Mouse (Mus musculus): ENCODE results near the gene Rc3h1. TPM values are rescaled to one million over a fixed set of nuclear protein-coding genes. Genes with fewer than 3 reads are reported as not detected.
"Not testable (repeated sequence)": the region's sequence is repeated elsewhere in the genome, so short reads cannot be mapped to it uniquely, and the experiment has no call there.

Gene Rc3h1
- total RNA-seq, 2 experiments from 2014 or later = 37.6 to 43.2 TPM

GRCm38 (mm10) chr1:160931320-160931719, 25.1 kb downstream of the Rc3h1 start:
- intact Hi-C loops (cut with DNase I) = loop anchor here (5.0 kb wide), 1 partner anchor 139 kb away; the partner anchor contains the start of gene Rabgap1l
- no peak for DNase-seq (ENCODE audit: extremely low spot score in 1 of 2, low spot score in 2 of 2)

GRCm38 (mm10) chr1:160933896-160934482, 27.8 kb downstream of the Rc3h1 start:
- intact Hi-C loops (cut with DNase I) = loop anchor here (2.0 to 5.0 kb wide), 2 partner anchors 142 to 191 kb away; partner anchors contain the start of gene Rabgap1l
- DNase-seq (ENCODE audit: extremely low spot score in 1 of 2, low spot score in 2 of 2) = no peak

DNA sequence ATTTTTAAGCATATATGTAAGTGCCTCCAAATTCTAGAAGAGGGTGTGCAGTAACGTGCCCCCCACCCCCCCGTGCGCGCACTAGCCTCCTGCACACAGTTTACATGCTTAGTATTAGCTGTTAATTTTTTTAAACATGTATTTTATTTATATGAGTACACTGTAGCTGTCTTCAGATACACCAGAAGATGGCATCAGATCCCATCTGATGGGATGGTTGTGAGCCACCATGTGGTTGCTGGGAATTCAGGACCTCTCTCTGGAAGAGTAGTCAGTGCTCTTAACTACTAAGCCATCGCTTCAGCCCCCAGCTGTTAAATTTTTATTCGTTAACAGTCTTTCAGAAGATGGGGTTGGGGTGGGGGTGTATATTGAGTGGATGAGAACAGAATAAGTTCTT, 29.3 kb downstream of the Rc3h1 start:
- intact Hi-C loops (cut with DNase I) = loop anchor here (2.0 kb wide), 1 partner anchor 193 kb away; no protein-coding TSS in a partner anchor
- DNase-seq (ENCODE audit: extremely low spot score in 1 of 2, low spot score in 2 of 2) = no peak

- intact Hi-C loops (cut with DNase I) = no loop called here
- DNase-seq (ENCODE audit: extremely low spot score in 1 of 2, low spot score in 2 of 2) = no peak
Measured at GRCm38 (mm10) chr1:160963199-160963598, 57.0 kb downstream of the Rc3h1 start.

DNA sequence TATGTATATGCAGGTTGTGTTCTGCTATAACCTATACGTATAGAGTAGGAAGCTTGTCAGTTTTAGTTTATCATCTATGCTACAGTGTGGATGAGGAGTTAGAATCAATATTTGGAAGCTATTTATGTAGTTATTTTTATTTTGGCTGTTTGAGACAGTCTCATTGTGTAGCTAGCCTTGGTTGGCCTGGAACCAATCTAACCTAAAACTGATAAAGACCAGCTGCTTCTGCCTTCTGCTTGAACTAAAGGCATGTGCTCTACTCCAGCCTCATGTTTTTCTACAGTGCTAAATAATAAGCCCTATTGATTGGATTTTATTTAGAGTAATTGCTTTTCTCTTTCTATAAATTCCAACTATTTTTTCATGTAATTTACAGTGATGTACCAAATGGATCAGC, 61.0 kb downstream of the Rc3h1 start:
- no peak for DNase-seq (ENCODE audit: extremely low spot score in 1 of 2, low spot score in 2 of 2)
- intact Hi-C loops (cut with DNase I) = no loop called here

- no peak for DNase-seq (ENCODE audit: extremely low spot score in 1 of 2, low spot score in 2 of 2)
- intact Hi-C loops (cut with DNase I) = no loop called here
Measured at GRCm38 (mm10) chr1:160968643-160969042, 62.4 kb downstream of the Rc3h1 start.

DNA sequence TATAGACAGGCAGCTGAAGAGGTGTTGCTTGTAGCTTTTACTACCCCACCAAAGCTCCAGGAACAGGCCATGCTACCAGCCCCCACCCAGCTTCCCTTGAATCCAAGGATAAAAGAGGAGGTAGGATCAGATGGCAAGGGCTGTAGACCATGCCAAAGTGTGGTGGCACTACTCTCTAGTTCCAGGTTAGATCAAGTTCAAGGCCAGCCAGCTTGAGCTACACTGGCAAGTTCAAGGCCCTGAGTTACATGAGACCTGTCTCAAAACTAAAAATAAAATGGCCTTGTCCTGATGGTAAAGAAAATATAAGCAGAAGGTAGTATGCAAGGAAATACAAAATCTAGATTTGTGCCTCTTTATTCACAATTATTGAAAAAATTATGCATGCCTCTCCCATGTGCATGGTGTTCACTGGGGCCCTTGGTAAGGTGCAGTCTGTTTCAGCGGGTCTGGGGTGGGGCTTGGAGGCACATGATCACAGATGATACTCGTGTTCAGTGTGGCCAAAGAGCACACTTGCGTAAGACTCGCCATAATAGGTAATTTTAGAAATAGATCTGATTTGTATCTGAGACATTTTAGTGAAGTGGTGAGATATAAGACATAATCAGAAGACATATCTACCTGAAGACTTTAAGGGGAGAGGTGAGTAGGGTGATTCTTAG, 72.0 kb downstream of the Rc3h1 start, which contains the start of gene Serpinc1:
TSS of gene Serpinc1 (plus strand) at position 515 of the 665 bp plus-strand sequence.
- DNase-seq (ENCODE audit: extremely low spot score in 1 of 2, low spot score in 2 of 2) = no peak
- intact Hi-C loops (cut with DNase I) = loop anchor here (5.0 kb wide), 1 partner anchor 44 kb away; no protein-coding TSS in a partner anchor

GRCm38 (mm10) chr1:160980021-160980420, 73.8 kb downstream of the Rc3h1 start:
- intact Hi-C loops (cut with DNase I) = no loop called here
- no peak for DNase-seq (ENCODE audit: extremely low spot score in 1 of 2, low spot score in 2 of 2)

GRCm38 (mm10) chr1:160980537-160981234, 74.5 kb downstream of the Rc3h1 start:
- intact Hi-C loops (cut with DNase I) = no loop called here
- DNase-seq (ENCODE audit: extremely low spot score in 1 of 2, low spot score in 2 of 2) = no peak

DNA sequence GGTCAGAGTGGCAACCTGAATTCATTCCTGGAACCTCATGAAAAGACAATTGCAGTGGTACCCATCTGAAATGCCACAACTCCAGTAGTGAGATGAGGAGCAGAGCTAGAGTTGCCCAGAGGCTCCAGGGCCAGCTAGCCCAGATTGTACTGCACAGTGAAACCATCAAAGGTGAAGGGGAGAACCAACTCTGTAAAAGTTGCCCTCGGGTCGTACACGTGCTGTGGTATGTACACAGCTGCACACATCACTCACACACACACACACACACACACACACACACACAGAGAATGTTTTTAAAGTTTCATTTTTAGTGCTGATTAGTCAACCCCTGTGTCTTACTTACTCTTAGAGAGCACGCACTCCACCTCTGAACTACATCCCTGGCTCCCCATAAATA, 75.1 kb downstream of the Rc3h1 start:
- intact Hi-C loops (cut with DNase I) = no loop called here

GRCm38 (mm10) chr1:160982887-160983286, 76.7 kb downstream of the Rc3h1 start:
- DNase-seq (ENCODE audit: extremely low spot score in 1 of 2, low spot score in 2 of 2) = no peak
- intact Hi-C loops (cut with DNase I) = no loop called here

More for the DNA sequence above, 75.1 kb downstream of the Rc3h1 start:
- DNase-seq (ENCODE audit: extremely low spot score in 1 of 2, low spot score in 2 of 2) = no peak

GRCm38 (mm10) chr1:160984731-160985130, 78.5 kb downstream of the Rc3h1 start:
- intact Hi-C loops (cut with DNase I); DNase-seq (ENCODE audit: extremely low spot score in 1 of 2, low spot score in 2 of 2): not testable (repeated sequence)

DNA sequence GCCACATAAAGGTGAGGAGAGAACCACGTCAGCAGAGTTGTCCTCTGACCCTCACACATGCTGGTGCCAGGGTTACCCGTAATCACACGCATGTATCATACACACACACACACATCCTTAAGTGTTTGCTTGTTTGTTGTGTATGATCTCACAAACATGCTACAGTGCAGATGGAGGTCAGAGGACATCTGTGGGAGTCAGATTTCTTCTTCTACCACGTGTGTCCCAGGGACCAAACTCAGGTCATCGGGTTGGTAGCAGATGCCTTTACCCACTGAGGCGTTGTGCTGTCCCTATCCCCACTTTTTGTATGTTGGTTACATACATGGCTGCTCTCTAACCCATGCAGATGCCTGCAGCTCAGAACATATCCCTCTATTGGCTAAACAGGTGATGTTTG, 79.3 kb downstream of the Rc3h1 start:
- intact Hi-C loops (cut with DNase I) = no loop called here
- DNase-seq (ENCODE audit: extremely low spot score in 1 of 2, low spot score in 2 of 2) = no peak

DNA sequence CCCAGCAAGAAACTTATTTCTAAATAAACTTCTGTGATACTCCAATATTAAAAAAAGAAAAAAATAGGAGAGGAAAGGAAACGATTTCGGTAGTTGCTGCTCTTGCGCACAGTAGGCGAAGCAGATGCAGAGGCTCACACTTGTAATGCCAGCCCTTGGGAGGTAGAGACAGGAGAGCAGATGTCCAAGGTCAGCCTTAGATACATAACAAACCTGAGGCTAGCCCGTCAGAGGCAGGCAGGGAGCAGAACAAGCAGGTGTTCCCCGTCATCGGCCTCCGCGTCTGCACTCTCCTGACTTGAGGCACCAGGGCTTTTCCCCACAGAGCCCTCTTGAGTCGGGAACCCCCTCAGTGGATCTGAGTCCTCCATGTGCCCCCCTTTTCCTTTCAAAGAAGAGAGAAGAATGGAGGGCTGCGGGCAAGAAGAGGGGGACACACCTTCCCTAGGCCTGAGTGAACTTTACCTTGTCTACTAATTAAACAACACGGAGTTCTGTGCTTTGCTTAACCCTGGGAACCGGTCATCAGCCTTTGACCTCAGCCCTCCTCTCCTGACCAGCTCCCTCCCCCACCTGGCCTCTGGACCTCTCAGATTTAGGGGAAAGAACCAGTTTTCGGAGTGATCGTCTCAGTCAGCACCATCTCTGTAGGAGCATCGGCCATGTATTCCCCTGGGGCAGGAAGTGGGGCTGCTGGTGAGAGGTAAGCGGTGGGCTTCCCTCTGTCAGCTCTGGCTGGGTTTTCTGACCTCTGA, 80.8 kb downstream of the Rc3h1 start:
- intact Hi-C loops (cut with DNase I) = no loop called here
- no peak for DNase-seq (ENCODE audit: extremely low spot score in 1 of 2, low spot score in 2 of 2)

DNA sequence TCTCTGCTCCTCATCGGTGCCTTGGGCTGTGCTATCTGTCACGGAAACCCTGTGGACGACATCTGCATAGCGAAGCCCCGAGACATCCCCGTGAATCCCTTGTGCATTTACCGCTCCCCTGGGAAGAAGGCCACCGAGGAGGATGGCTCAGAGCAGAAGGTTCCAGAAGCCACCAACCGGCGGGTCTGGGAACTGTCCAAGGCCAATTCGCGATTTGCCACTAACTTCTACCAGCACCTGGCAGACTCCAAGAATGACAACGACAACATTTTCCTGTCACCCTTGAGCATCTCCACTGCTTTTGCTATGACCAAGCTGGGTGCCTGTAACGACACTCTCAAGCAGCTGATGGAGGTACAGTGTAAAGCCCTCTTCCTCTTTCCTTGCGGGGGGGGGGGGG, 83.2 kb downstream of the Rc3h1 start:
- DNase-seq (ENCODE audit: extremely low spot score in 1 of 2, low spot score in 2 of 2) = no peak
- intact Hi-C loops (cut with DNase I) = no loop called here

- DNase-seq (ENCODE audit: extremely low spot score in 1 of 2, low spot score in 2 of 2) = no peak
- intact Hi-C loops (cut with DNase I) = no loop called here
Measured at GRCm38 (mm10) chr1:160993851-160994250, 87.6 kb downstream of the Rc3h1 start.

- intact Hi-C loops (cut with DNase I) = no loop called here
- no peak for DNase-seq (ENCODE audit: extremely low spot score in 1 of 2, low spot score in 2 of 2)
Measured at GRCm38 (mm10) chr1:161004942-161005341, 98.7 kb downstream of the Rc3h1 start.

DNA sequence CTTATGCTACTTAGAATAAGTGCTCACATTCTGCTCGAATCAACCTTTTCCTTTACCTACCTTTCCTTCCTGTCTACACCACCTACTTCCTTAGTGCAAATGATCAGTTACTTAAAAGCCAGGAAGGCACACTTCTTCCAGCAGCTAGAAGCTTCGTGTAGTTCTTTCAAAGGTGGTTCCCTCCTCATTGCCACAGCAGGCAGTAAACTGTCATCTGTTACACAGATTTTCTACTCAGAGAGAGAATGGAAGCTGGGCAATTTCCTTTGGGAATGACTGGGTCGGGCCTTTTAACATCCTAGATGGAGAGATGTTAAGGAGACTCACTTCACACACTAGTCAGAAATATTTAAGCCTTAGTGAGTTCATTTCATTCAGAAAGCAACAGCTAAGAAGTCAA, 99.3 kb downstream of the Rc3h1 start:
- no peak for DNase-seq (ENCODE audit: extremely low spot score in 1 of 2, low spot score in 2 of 2)
- intact Hi-C loops (cut with DNase I) = no loop called here

- no peak for DNase-seq (ENCODE audit: extremely low spot score in 1 of 2, low spot score in 2 of 2)
- intact Hi-C loops (cut with DNase I) = no loop called here
Measured at GRCm38 (mm10) chr1:161006471-161006870, 100.3 kb downstream of the Rc3h1 start.
